19 mouse cellular contexts compared by ENCODE assay signal in the genomic region with DNA sequence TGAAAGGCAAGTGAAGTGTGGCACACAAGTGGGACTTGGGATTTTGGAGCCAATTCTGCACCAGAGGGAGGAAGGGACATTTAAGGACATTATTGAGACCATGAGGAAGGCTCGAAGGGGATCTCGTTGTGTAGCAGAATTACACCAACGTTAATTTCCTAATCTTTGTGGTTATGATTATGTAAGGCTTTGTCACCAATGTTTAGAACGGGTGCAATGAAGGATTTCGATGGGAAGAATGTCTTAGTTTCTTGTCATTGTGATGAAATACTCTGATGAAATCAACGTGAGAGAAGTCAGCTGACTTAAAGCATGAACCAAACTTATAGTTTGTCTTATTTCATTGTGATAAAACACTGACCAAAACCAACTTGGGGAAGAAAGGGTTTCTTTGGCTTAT. TPM values are rescaled to one million over a fixed set of nuclear protein-coding genes. Genes with fewer than 3 reads are reported as not detected.
DNase-seq lines count a peak whose midpoint lies in the region; ATAC-seq lines count a peak whose summit lies in the region.
"Had no signal": no experiment of that assay in that cellular context is flagged by ENCODE, and none has a peak within 500 bp of the region (broad histone marks: within the 10 kb centered on the region; RNA-seq: fewer than 3 reads in every experiment).

No protein-coding gene starts in this region.

- no peak overlapping the region for H3K4me3 ChIP-seq in hindbrain, embryonic 16.5 days (ENCODE audit: low read length)
- H3K4me3 ChIP-seq: left cerebral cortex, adult 2 months had no signal

- no peaks in the 10 kb centered on the region for H3K4me1 ChIP-seq in hindbrain, embryonic 16.5 days (ENCODE audit: control insufficient read depth, insufficient read depth, low read depth, low read length)

- H3K4me2 ChIP-seq in hindbrain, embryonic 16.5 days (ENCODE audit: low read length): no peak overlapping the region
- H3K4me2 ChIP-seq: heart, embryonic 11.5 days; midbrain, embryonic 11.5 days had no signal

- no peaks in the 10 kb centered on the region for H3K27me3 ChIP-seq in hindbrain, embryonic 16.5 days (replicated peaks; ENCODE audit: control insufficient read depth, insufficient read depth, low read length)

- WGBS in hindbrain, embryonic 16.5 days: 90% methylated on average over 6 of the region's 6 CpGs

- H3K9me3 ChIP-seq in hindbrain, embryonic 16.5 days (ENCODE audit: control insufficient read depth, low read length): no peaks in the 10 kb centered on the region

- ATAC-seq in common myeloid progenitor, adult 5-6 weeks (replicated peaks; ENCODE audit: low read depth, poor library complexity, severe bottlenecking): peak; percentile 40
- ATAC-seq in megakaryocyte progenitor cell, adult 5-6 weeks (replicated peaks; ENCODE audit: poor library complexity): peak; percentile 66
- ATAC-seq in hindbrain, embryonic 16.5 days: no peak

- DNase-seq in lung, postnatal 36 days: peak; percentile 44
- DNase-seq in lung, adult 18-20 months: no peak
- DNase-seq in spleen, adult 12 weeks (ENCODE audit: low spot score): no peak
- no peak for DNase-seq in layer of hippocampus, adult 8-10 months (ENCODE audit: low spot score in 2 of 2)
- DNase-seq: adrenal gland, postnatal 14 days; cerebellum, adult 11 months; cerebellum, adult 9-11 months; kidney, adult 18-20 months; kidney, postnatal 4 days; right cerebral cortex, postnatal 14 days; thymus, postnatal 14 days had no signal

- H3K36me3 ChIP-seq in hindbrain, embryonic 16.5 days (ENCODE audit: control insufficient read depth, insufficient read depth, low read length): no peaks in the 10 kb centered on the region

- H3K27ac ChIP-seq in hindbrain, embryonic 16.5 days (ENCODE audit: low read depth, low read length): no peak overlapping the region
- H3K27ac ChIP-seq: left cerebral cortex, adult 2 months; macrophage had no signal

- no peak overlapping the region for H3K9ac ChIP-seq in hindbrain, embryonic 16.5 days (ENCODE audit: low read depth, low read length)

RNA-seq across cellular contexts. Expression of a gene that starts 32.4 kb away (rescaled TPM):
- 6.5 and 9.6 TPM in 2 replicates for total RNA-seq in common myeloid progenitor, adult 5-6 weeks (2017)
- 72.8 and 84.6 TPM in 2 replicates for total RNA-seq in megakaryocyte progenitor cell, adult 5-6 weeks (2015)
- 96.6 and 99.5 TPM in 2 replicates for total RNA-seq in megakaryocyte progenitor cell, adult 5-6 weeks (2017)
- total RNA-seq in layer of hippocampus, adult 8-10 months (2022): 100 to 1,000 TPM; 111 to 134 (median 124) TPM
- 0.55 and 0.71 TPM in 2 replicates for polyA plus RNA-seq in hindbrain, embryonic 16.5 days (2015; fragmentation: Nextera tagmentation; extraction: Ambion mirVana)
- polyA plus RNA-seq: forebrain, embryonic 11.5 days; heart, embryonic 11.5 days had no signal
